Mouse (Mus musculus): ENCODE results near the gene Tex264.

DNA sequence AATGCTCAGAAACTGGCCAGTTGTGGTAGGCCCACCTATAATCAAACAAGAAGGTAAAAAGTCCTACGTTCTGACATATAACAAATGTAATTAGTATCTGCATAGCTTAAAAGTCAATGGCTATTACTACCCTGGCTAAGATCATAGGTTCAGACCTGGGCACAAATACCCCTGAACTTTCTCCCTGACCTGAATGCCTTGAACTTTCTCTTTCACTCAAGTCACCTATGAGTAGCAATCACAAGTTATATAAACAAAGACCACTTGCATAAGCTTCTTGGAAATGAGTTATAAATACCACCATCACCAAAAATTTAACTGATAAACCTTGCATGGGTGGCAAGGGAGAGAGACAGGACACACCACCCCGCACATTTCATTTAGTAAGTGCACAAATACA is 39.7 kb upstream of the Tex264 start:
- no peak for TF ChIP-seq CTCF (IDR thresholded peaks at IDR 0.05; ENCODE audit: low read depth)
- TF ChIP-seq EP300 (optimal IDR thresholded peaks at IDR 0.05): no peak
